Mouse (Mus musculus) limb, embryonic 14.5 days (tissue): ENCODE results near the gene Vmn1r213. TPM values are rescaled to one million over a fixed set of nuclear protein-coding genes. Genes with fewer than 3 reads are reported as not detected.

ENCODE experiments used
- ATAC-seq: fragments of 200-750 bp; cut with Nextera tagmentation; 2 replicates; pipeline ENCODE4 v1.8.0; 2017; ENCODE audit warnings: low read depth, moderate number of reproducible peaks, moderate TSS enrichment; ENCODE audit not compliant: low FRiP score
- DNase-seq: peaks from one replicate; pipeline ENCODE4 v3.0.0-alpha.2; 2015; ENCODE audit warnings: low spot score
- H3K27ac ChIP-seq: fragments of 300-500 bp; sonication (generic); replicated peaks from 2 replicates; pipeline ENCODE4 v1.5.1; 2014; ENCODE audit warnings: low read depth, mild to moderate bottlenecking, low read length, moderate library complexity, mixed read lengths
- H3K27me3 ChIP-seq: fragments of 300-500 bp; sonication (generic); 2 replicates; pipeline ENCODE4 v1.6.1; 2014; ENCODE audit warnings: low read length, mixed read lengths; ENCODE audit not compliant: control insufficient read depth, insufficient read depth
- H3K36me3 ChIP-seq: fragments of 300-500 bp; sonication (generic); 2 replicates; pipeline ENCODE4 v1.6.1; 2014; ENCODE audit warnings: mild to moderate bottlenecking, low read length, moderate library complexity, mixed read lengths; ENCODE audit not compliant: control insufficient read depth, insufficient read depth
- H3K4me1 ChIP-seq: fragments of 300-500 bp; sonication (generic); 2 replicates; pipeline ENCODE4 v1.6.1; 2014; ENCODE audit warnings: antibody characterized with exemption, low read length, mixed read lengths; ENCODE audit not compliant: control insufficient read depth, insufficient read depth
- H3K4me2 ChIP-seq: fragments of 300-500 bp; sonication (generic); replicated peaks from 2 replicates; pipeline ENCODE4 v1.6.1; 2014; ENCODE audit warnings: low read depth, mild to moderate bottlenecking, low read length, moderate library complexity; ENCODE audit not compliant: severe bottlenecking
- H3K4me3 ChIP-seq: fragments of 300-500 bp; sonication (generic); replicated peaks from 2 replicates; pipeline ENCODE4 v1.5.1; 2014; ENCODE audit warnings: low read length
- H3K9ac ChIP-seq: fragments of 300-500 bp; sonication (generic); 2 replicates; pipeline ENCODE4 v1.6.1; 2014; ENCODE audit warnings: mild to moderate bottlenecking, low read depth, low read length, moderate library complexity; ENCODE audit not compliant: severe bottlenecking
- H3K9me3 ChIP-seq: fragments of 300-500 bp; sonication (generic); 2 replicates; pipeline ENCODE4 v1.6.1; 2016; ENCODE audit warnings: low read length; ENCODE audit not compliant: control insufficient read depth
- POLR2A ChIP-seq: fragments of 200-500 bp; IDR thresholded peaks from 2 replicates; pipeline ENCODE4 v1.8.0; 2012; ENCODE audit warnings: inconsistent platforms, mild to moderate bottlenecking, moderate library complexity, borderline replicate concordance; ENCODE audit not compliant: insufficient read depth, insufficient read length; ENCODE audit errors: extremely low read depth
- WGBS: fragments of 180-500 bp; shearing (Covaris S2); extraction: QIAGEN DNeasy Blood & Tissue Kit; methylation state at CpG from one replicate; pipeline ENCODE4 v1.1.7; 2014; 5-methylcytosine and 5-hydroxymethylcytosine counted together
- polyA plus RNA-seq, 2 experiments: library from polyadenylated mRNA; depleted of rRNA in 1 of 2; stranded (reverse) in 1 of 2; unstranded in 1 of 2; fragments of >200 nt; fragmentation: Nextera tagmentation in 1 of 2; extraction: Ambion mirVana in 1 of 2; gene quantifications; 2 replicates each; pipeline versions ENCODE4 v1.2.1 to v1.2.3; 2012 to 2014

The Vmn1r213 gene
- polyA plus RNA-seq, 2 experiments: not detected

DNA sequence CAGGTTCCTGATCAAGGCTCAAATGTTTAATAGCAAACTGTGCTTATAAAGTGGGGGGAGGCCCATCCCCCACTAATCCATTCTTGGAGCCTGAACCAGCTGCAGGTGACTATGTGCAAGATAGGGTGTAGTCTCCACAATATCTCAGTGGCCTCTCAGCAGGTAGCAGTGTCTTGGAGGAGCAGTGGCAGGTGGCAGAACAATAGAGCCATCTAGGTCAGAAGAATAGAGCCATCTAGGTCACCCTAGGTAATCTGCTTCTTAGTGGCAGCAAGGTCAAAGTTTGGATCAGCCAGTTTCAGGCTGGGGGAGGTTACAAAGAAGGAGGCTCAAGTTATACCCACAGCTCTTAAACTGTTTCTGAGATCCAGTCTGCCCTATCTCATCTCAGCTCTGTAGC is 17.4 kb downstream of the Vmn1r213 start:
- Histone ChIP-seq H3K4me2 (no peak overlapping the region), H3K4me1 (no peaks in the 10 kb centered on the region), H3K27me3 (no peaks in the 10 kb centered on the region), H3K4me3 (no peak overlapping the region), H3K27ac (no peak overlapping the region), H3K9ac (no peak overlapping the region), H3K9me3 (no peaks in the 10 kb centered on the region), H3K36me3 (no peaks in the 10 kb centered on the region)
- TF ChIP-seq POLR2A: no peak
- ATAC-seq (no peak), DNase-seq (no peak)

DNA sequence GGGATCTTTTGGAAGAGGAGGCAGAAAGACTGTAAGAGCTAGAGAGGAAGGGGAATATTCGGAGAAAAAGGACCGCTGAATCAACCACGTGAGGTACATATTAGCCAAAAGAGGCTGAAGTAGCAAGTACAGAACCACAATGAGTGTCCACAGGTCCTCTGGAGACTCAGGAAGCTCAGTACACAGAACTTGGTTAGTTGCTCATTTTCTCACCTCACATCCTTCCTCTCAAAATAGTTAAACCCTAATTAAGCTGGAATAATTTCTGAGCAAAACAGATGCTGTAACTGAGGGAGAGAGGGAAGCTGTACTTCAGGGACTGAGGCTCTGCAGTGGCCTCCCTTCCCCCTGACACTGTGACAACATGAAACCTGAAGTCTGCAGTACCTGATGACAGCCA is 22.7 kb downstream of the Vmn1r213 start, which contains the start of gene Vmn1r214:
Vmn1r214 (plus strand) TSS at position 301 of the 400 bp plus-strand sequence.
- no peak for TF ChIP-seq POLR2A
- H3K27ac ChIP-seq: no peak within 1 kb of the TSS
- no peaks in the 10 kb centered on the region for H3K9me3 ChIP-seq
- no peak within 1 kb of the TSS for H3K4me2 ChIP-seq
- no peak within 1 kb of the TSS for H3K4me3 ChIP-seq
- no peaks in the 10 kb centered on the region for H3K27me3 ChIP-seq
- no peaks in the 10 kb centered on the region for H3K36me3 ChIP-seq
- 88% methylated on average over 3 of the region's 3 CpGs for WGBS
- no peak for DNase-seq
- no peaks in the 10 kb centered on the region for H3K4me1 ChIP-seq
- no peak for ATAC-seq
- H3K9ac ChIP-seq: no peak within 1 kb of the TSS

DNA sequence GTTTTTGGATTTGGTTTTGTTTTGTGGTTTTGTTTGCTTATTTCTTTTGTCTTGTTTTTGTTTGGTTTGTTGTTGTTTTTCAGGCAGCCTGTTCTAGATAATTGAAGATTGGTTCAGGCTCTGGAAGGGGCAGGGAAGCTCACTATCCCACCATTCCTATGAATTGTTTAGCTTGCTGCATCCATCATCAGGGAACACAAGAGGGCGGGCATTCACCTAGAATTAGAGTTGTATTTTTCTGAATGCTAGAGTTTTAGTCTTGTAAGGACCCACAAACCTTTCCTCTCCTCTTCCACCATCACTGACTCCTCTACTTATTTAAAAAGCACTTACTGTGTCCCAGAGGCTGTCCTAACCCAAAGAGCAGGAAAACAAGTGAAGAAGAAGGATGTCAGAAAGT is 50.3 kb downstream of the Vmn1r213 start:
- no peak for ATAC-seq
- no peak overlapping the region for H3K4me3 ChIP-seq
- 53% methylated on average over 1 of the region's 1 CpGs for WGBS

More for the DNA sequence above, 50.3 kb downstream of the Vmn1r213 start:
- no peaks in the 10 kb centered on the region for H3K4me1 ChIP-seq
- TF ChIP-seq POLR2A: no peak
- H3K9ac ChIP-seq: no peak overlapping the region
- DNase-seq: no peak
- no peaks in the 10 kb centered on the region for H3K9me3 ChIP-seq
- no peaks in the 10 kb centered on the region for H3K36me3 ChIP-seq
- H3K4me2 ChIP-seq: no peak overlapping the region
- H3K27me3 ChIP-seq: no peaks in the 10 kb centered on the region
- H3K27ac ChIP-seq: no peak overlapping the region

Other genes with a start within 250 kb of the Vmn1r213 start
- not detected in 2 replicates for gene Vmn1r208, start 230.3 kb upstream of the Vmn1r213 start, polyA plus RNA-seq (2012; rRNA removed)
- not detected in 2 replicates for gene Vmn1r208, start 230.3 kb upstream of the Vmn1r213 start, polyA plus RNA-seq (2014; fragmentation: Nextera tagmentation; extraction: Ambion mirVana)
- not detected in 2 replicates for gene Vmn1r209, start 198.0 kb upstream of the Vmn1r213 start, polyA plus RNA-seq (2012; rRNA removed)
- not detected in 2 replicates for gene Vmn1r209, start 198.0 kb upstream of the Vmn1r213 start, polyA plus RNA-seq (2014; fragmentation: Nextera tagmentation; extraction: Ambion mirVana)
- not detected in 2 replicates for gene Vmn1r210, start 176.3 kb upstream of the Vmn1r213 start, polyA plus RNA-seq (2012; rRNA removed)
- gene Vmn1r210, start 176.3 kb upstream of the Vmn1r213 start, polyA plus RNA-seq (2014; fragmentation: Nextera tagmentation; extraction: Ambion mirVana): not detected in 2 replicates
- gene Vmn1r211, start 150.1 kb upstream of the Vmn1r213 start, polyA plus RNA-seq (2012; rRNA removed): not detected in 2 replicates
- not detected in 2 replicates for gene Vmn1r211, start 150.1 kb upstream of the Vmn1r213 start, polyA plus RNA-seq (2014; fragmentation: Nextera tagmentation; extraction: Ambion mirVana)
- gene Vmn1r212, start 123.5 kb upstream of the Vmn1r213 start, polyA plus RNA-seq (2012; rRNA removed): not detected in 2 replicates
- not detected in 2 replicates for gene Vmn1r212, start 123.5 kb upstream of the Vmn1r213 start, polyA plus RNA-seq (2014; fragmentation: Nextera tagmentation; extraction: Ambion mirVana)
- not detected in 2 replicates for gene Vmn1r214, start 22.8 kb downstream of the Vmn1r213 start, polyA plus RNA-seq (2012; rRNA removed)
- not detected in 2 replicates for gene Vmn1r214, start 22.8 kb downstream of the Vmn1r213 start, polyA plus RNA-seq (2014; fragmentation: Nextera tagmentation; extraction: Ambion mirVana)
- not detected in 2 replicates for gene Vmn1r215, start 60.4 kb downstream of the Vmn1r213 start, polyA plus RNA-seq (2012; rRNA removed)
- gene Vmn1r215, start 60.4 kb downstream of the Vmn1r213 start, polyA plus RNA-seq (2014; fragmentation: Nextera tagmentation; extraction: Ambion mirVana): not detected in 2 replicates
- gene Vmn1r217, start 110.6 kb downstream of the Vmn1r213 start, polyA plus RNA-seq (2012; rRNA removed): not detected in 2 replicates
- not detected in 2 replicates for gene Vmn1r217, start 110.6 kb downstream of the Vmn1r213 start, polyA plus RNA-seq (2014; fragmentation: Nextera tagmentation; extraction: Ambion mirVana)
- gene Vmn1r218, start 125.5 kb downstream of the Vmn1r213 start, polyA plus RNA-seq (2012; rRNA removed): not detected in 2 replicates
- gene Vmn1r218, start 125.5 kb downstream of the Vmn1r213 start, polyA plus RNA-seq (2014; fragmentation: Nextera tagmentation; extraction: Ambion mirVana): not detected in 2 replicates
- not detected in 2 replicates for gene Vmn1r219, start 151.7 kb downstream of the Vmn1r213 start, polyA plus RNA-seq (2012; rRNA removed)
- gene Vmn1r219, start 151.7 kb downstream of the Vmn1r213 start, polyA plus RNA-seq (2014; fragmentation: Nextera tagmentation; extraction: Ambion mirVana): not detected in 2 replicates
- gene Vmn1r220, start 180.3 kb downstream of the Vmn1r213 start, polyA plus RNA-seq (2012; rRNA removed): not detected in 2 replicates
- gene Vmn1r220, start 180.3 kb downstream of the Vmn1r213 start, polyA plus RNA-seq (2014; fragmentation: Nextera tagmentation; extraction: Ambion mirVana): 0.22 TPM in 1 of 2 replicates, not detected in the other
- not detected in 2 replicates for gene Vmn1r221, start 206.5 kb downstream of the Vmn1r213 start, polyA plus RNA-seq (2012; rRNA removed)
- gene Vmn1r221, start 206.5 kb downstream of the Vmn1r213 start, polyA plus RNA-seq (2014; fragmentation: Nextera tagmentation; extraction: Ambion mirVana): not detected in 2 replicates
- not detected in 2 replicates for gene Vmn1r222, start 228.3 kb downstream of the Vmn1r213 start, polyA plus RNA-seq (2012; rRNA removed)
- gene Vmn1r222, start 228.3 kb downstream of the Vmn1r213 start, polyA plus RNA-seq (2014; fragmentation: Nextera tagmentation; extraction: Ambion mirVana): not detected in 2 replicates
- gene Vmn1r223, start 239.5 kb downstream of the Vmn1r213 start, polyA plus RNA-seq (2012; rRNA removed): not detected in 2 replicates
- gene Vmn1r223, start 239.5 kb downstream of the Vmn1r213 start, polyA plus RNA-seq (2014; fragmentation: Nextera tagmentation; extraction: Ambion mirVana): not detected in 2 replicates